Mouse (Mus musculus) spleen, adult 2 months (tissue): ENCODE results near the gene Filip1l.

ENCODE experiments used
- CTCF ChIP-seq: fragments of 200-500 bp; IDR thresholded peaks from 2 replicates; pipeline ENCODE4 v1.5.1; 2011; ENCODE audit warnings: mild to moderate bottlenecking, inconsistent platforms; ENCODE audit not compliant: insufficient read depth, insufficient read length, insufficient replicate concordance; ENCODE audit errors: extremely low read depth
- POLR2A ChIP-seq: fragments of 200-500 bp; IDR thresholded peaks from 2 replicates; pipeline ENCODE4 v1.6.1; 2011; ENCODE audit warnings: low read depth, low read length, inconsistent platforms

DNA sequence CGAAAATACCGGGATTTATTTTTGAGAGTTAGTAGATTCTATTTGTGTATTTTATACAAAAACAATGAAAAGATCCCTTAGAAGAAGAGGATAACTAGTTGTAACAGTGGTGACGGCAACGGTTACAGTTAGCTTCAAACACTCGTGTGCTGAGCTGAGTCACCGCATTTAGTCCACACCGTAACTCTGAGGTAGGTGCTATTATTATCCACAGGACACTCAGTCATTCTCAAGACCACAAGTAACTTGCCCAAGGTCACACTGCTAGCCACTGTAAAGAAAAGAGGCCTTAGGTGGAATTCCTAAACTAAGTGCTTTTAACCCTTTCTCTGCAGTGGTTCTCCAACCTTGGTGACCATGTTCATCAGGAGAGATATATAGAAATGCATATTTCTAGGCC lies 174.0 kb downstream of the Filip1l start:
- TF ChIP-seq CTCF = no peak
- no peak for TF ChIP-seq POLR2A
